Mouse (Mus musculus) myocyte (in vitro differentiated cells): Measurements from ENCODE around the gene Rpl37. TPM values are rescaled to one million over a fixed set of nuclear protein-coding genes. Genes with fewer than 3 reads are reported as not detected.
A peak's percentile ranks its signal among the peaks of the same experiment; 100 is the strongest.

Source experiments
- H3K27me3 ChIP-seq: one replicate; pipeline ENCODE4 v1.6.1; 2011; ENCODE audit not compliant: control insufficient read depth, insufficient read depth, insufficient read length
- H3K36me3 ChIP-seq: one replicate; pipeline ENCODE4 v1.6.1; 2011; ENCODE audit not compliant: control insufficient read depth, insufficient read depth
- H3K4me2 ChIP-seq: one replicate; pipeline ENCODE4 v1.6.1; 2011; ENCODE audit warnings: low read depth, control low read depth
- H3K4me3 ChIP-seq: one replicate; pipeline ENCODE4 v1.5.1; 2011; ENCODE audit warnings: mild to moderate bottlenecking, control low read depth, moderate library complexity
- H3K79me2 ChIP-seq: one replicate; pipeline ENCODE4 v1.6.1; 2011; ENCODE audit not compliant: control insufficient read depth, insufficient read depth
- H3ac ChIP-seq: one replicate; pipeline ENCODE4 v1.6.1; 2011; ENCODE audit not compliant: control insufficient read depth, insufficient read length
- CEBPB ChIP-seq: IDR thresholded peaks from 2 replicates; pipeline ENCODE4 v1.6.1; 2011; ENCODE audit warnings: mild to moderate bottlenecking, moderate library complexity; ENCODE audit not compliant: poor library complexity, insufficient read depth, severe bottlenecking
- E2F4 ChIP-seq: IDR thresholded peaks from one replicate; pipeline ENCODE4 v1.6.1; 2011; ENCODE audit warnings: mild to moderate bottlenecking, control low read depth, moderate library complexity; ENCODE audit not compliant: insufficient read depth
- MAX ChIP-seq: IDR thresholded peaks from one replicate; pipeline ENCODE4 v1.6.1; 2011; ENCODE audit warnings: low read depth, mild to moderate bottlenecking, control low read depth
- MYOD1 ChIP-seq, 3 experiments: IDR thresholded peaks; one replicate each; pipeline ENCODE4 v1.6.1; 2011; ENCODE audit warnings: control low read depth in 2 of 3, low read depth in 2 of 3, mild to moderate bottlenecking in 2 of 3, moderate library complexity in 1 of 3; ENCODE audit not compliant: insufficient read length in 2 of 3, control insufficient read depth in 1 of 3
- MYOG ChIP-seq, 3 experiments: IDR thresholded peaks; one replicate each; pipeline ENCODE4 v1.6.1; 2011; ENCODE audit warnings: control low read depth in 2 of 3, low read depth in 2 of 3, mild to moderate bottlenecking in 2 of 3; ENCODE audit not compliant: insufficient read length in 2 of 3, control insufficient read depth in 1 of 3, insufficient read depth in 1 of 3
- POLR2A ChIP-seq: IDR thresholded peaks from one replicate; pipeline ENCODE4 v1.6.1; 2011; ENCODE audit warnings: low read depth, mild to moderate bottlenecking, control low read depth, moderate library complexity; ENCODE audit not compliant: insufficient read length
- POLR2AphosphoS2 ChIP-seq: IDR thresholded peaks from one replicate; pipeline ENCODE4 v1.6.1; 2011; ENCODE audit warnings: low read depth, control low read depth; ENCODE audit not compliant: insufficient read length
- REST ChIP-seq: IDR thresholded peaks from one replicate; pipeline ENCODE4 v1.6.1; 2011; ENCODE audit warnings: mild to moderate bottlenecking, control low read depth, moderate library complexity; ENCODE audit not compliant: insufficient read depth, insufficient read length
- SRF ChIP-seq: IDR thresholded peaks from one replicate; pipeline ENCODE4 v1.6.1; 2011; ENCODE audit warnings: low read depth; ENCODE audit not compliant: control insufficient read depth, insufficient read length
- TCF12 ChIP-seq: IDR thresholded peaks from one replicate; pipeline ENCODE4 v1.6.1; 2011; ENCODE audit warnings: mild to moderate bottlenecking, control low read depth; ENCODE audit not compliant: poor library complexity, insufficient read depth, severe bottlenecking
- TCF3 ChIP-seq: IDR thresholded peaks from one replicate; pipeline ENCODE4 v1.6.1; 2011; ENCODE audit warnings: low read depth, control low read depth; ENCODE audit not compliant: insufficient read length
- USF1 ChIP-seq: IDR thresholded peaks from one replicate; pipeline ENCODE4 v1.6.1; 2011; ENCODE audit warnings: low read depth, mild to moderate bottlenecking, control low read depth, moderate library complexity
- polyA plus RNA-seq: library from polyadenylated mRNA; unstranded; fragments of >200 nt; fragmentation: generic; extraction: Trizol; gene quantifications from one replicate; pipeline ENCODE4 v1.2.1, GENCODE M21; 2012; ENCODE audit warnings: missing spikeins

Gene Rpl37
- 3,306 TPM for polyA plus RNA-seq

DNA sequence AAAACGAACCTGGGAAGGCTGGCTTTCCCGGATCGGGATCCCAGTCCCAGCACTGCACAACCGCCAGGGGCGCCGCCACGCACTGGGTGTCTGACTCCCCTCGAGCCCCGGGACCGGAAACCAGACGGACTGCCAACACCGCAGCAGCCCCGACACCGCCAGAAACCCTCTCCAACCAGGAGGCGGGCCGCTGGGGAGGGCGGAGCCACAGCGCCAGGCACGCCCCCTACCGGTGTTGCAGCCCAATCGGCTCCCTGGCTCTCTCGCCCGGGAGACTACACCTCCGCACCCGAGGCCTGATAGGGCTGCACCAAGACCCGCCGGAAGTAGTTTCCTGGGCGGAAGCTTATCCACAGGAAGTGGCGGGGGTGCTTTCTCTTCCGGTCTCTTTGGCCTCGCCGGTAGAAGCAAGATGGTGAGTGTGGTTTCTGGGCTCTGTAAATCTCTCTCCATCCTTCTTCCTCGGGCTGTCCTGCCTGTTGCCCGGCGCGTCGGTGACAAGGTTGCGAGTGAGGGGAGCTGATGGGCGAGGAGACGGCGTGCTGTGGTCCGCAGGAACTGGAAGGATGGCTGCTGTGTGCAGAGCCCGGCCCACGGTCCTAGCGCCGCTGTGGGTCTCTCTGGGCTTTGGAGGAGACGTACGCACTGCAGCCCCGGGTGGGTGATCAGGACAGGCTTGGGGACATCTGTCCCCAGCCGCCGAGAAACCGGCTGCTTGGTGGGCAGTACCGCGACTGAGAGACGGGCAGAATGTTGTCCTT, at the start of gene Rpl37:
Gene Rpl37 (plus strand): TSS at position 376 of the 761 bp plus-strand sequence.
- peak; percentile 88 for TF ChIP-seq POLR2A
- TF ChIP-seq TCF12 = no peak
- peak; percentile 73 for TF ChIP-seq SRF
- peak; percentile 96 for TF ChIP-seq POLR2AphosphoS2
- TF ChIP-seq MYOD1 (IDR thresholded peaks at IDR 0.05; ENCODE audit: control insufficient read depth in 1 of 3, insufficient read length in 2 of 3, low read depth in 2 of 3) = no peak
- TF ChIP-seq CEBPB = no peak
- TF ChIP-seq E2F4 = no peak
- TF ChIP-seq MYOG (IDR thresholded peaks at IDR 0.05; ENCODE audit: control insufficient read depth in 1 of 3, insufficient read depth in 1 of 3, insufficient read length in 2 of 3, low read depth in 2 of 3) = peak in 2 of 3 experiments; percentile 17 to 65
- TF ChIP-seq USF1 = peak; percentile 0
- TF ChIP-seq MAX = peak; percentile 4
- TF ChIP-seq REST = peak; percentile 18
- TF ChIP-seq TCF3 = no peak
- peaks cover 44% of the 10 kb centered on the region for H3K36me3 ChIP-seq
- H3K27me3 ChIP-seq = no peaks in the 10 kb centered on the region
- H3K79me2 ChIP-seq = peaks cover 34% of the 10 kb centered on the region
- peak within 1 kb of the TSS; percentile 95 for H3K4me3 ChIP-seq
- H3K4me2 ChIP-seq = peak within 1 kb of the TSS; percentile 95
- peak within 1 kb of the TSS; percentile 17 for H3ac ChIP-seq

DNA sequence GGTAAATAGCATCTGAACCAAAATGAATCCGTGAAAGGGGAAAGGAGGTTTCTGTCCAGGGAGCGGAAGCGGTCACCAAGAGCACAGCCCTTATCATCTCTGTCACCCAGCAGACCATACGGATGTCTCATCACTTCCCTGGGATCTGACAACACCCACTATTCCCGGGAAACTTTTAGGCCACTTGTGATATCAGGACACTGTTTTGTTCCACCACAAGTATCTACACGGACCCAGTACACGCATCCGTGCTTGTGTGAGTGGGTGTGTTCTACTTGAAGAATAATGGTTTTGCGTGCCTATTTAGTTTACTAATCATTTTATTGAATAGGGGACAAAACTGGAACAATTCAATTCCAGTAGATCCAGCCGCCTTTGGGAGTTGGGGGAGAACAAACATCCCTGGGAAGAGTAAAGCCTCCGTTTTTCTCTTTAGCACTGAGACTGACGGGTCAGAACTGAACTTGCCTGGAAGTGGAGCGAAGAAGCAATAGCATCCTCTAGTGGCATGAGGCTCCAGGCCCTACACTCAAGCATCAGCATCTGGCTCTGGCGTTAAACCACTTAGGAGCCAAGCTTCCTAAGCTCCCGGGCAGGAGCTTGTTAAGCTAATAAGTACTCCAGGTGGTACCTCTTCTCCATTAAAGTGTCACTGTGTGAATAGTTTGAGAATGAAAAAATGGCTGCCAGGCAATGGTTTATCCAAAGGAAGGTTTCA, 47.5 kb upstream of the Rpl37 start:
- no peak overlapping the region for H3ac ChIP-seq
- TF ChIP-seq E2F4 (no peak), REST (no peak), MYOG (IDR thresholded peaks at IDR 0.05; ENCODE audit: control insufficient read depth in 1 of 3, insufficient read depth in 1 of 3, insufficient read length in 2 of 3, low read depth in 2 of 3) (no peak), CEBPB (no peak), MAX (no peak), POLR2AphosphoS2 (no peak), USF1 (no peak), TCF12 (no peak), MYOD1 (IDR thresholded peaks at IDR 0.05; ENCODE audit: control insufficient read depth in 1 of 3, insufficient read length in 2 of 3, low read depth in 2 of 3) (no peak), TCF3 (no peak), SRF (no peak), POLR2A (no peak)
- H3K27me3 ChIP-seq = peaks cover 3% of the 10 kb centered on the region
- no peak overlapping the region for H3K4me2 ChIP-seq
- H3K36me3 ChIP-seq = no peaks in the 10 kb centered on the region
- H3K79me2 ChIP-seq = no peaks in the 10 kb centered on the region
- no peak overlapping the region for H3K4me3 ChIP-seq

DNA sequence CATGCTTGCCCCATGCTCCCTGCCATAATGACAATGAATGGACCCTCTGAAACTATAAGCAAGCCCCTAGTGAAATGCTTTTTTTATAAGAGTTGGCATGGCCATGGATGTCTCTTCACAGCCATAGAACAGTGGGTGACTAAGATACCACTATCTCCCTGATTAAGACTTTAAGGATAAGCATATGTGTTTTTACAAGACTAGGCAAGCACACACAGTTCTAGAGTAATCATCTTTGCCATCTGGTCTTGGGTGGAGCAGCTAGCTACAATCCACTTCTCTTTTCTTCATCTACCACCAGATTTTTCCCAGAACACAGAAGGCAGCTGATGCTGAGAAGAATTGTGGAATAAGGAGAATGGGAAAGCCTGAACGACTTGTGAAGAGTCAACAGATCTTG, 35.2 kb upstream of the Rpl37 start:
- H3K36me3 ChIP-seq = no peaks in the 10 kb centered on the region
- H3K79me2 ChIP-seq = no peaks in the 10 kb centered on the region
- no peaks in the 10 kb centered on the region for H3K27me3 ChIP-seq
- H3K4me2 ChIP-seq = no peak overlapping the region
- no peak for TF ChIP-seq POLR2AphosphoS2
- TF ChIP-seq MYOG (IDR thresholded peaks at IDR 0.05; ENCODE audit: control insufficient read depth in 1 of 3, insufficient read depth in 1 of 3, insufficient read length in 2 of 3, low read depth in 2 of 3) = no peak
- no peak for TF ChIP-seq TCF12
- TF ChIP-seq SRF = no peak
- no peak for TF ChIP-seq CEBPB
- no peak overlapping the region for H3K4me3 ChIP-seq
- no peak overlapping the region for H3ac ChIP-seq

DNA sequence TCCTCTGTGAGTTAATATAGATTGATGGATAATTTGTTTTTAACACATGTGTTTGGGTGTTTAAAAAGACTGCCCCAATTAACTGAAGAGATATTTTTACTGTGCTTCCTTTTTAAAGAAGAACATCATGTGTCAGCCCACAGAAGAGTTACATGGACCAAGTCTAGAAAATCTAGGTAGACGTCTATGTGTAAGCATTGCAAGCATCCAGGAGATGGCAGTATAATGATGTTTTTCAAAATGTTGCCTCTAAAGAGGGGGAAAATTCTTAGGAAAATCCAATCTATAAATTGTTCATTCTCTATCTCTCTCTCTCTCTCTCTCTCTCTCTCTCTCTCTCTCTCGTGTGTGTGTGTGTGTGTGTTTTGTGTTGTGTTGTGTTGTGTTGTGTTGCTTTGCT, 30.3 kb upstream of the Rpl37 start:
- no peaks in the 10 kb centered on the region for H3K36me3 ChIP-seq
- H3ac ChIP-seq = no peak overlapping the region
- H3K4me3 ChIP-seq = no peak overlapping the region
- no peaks in the 10 kb centered on the region for H3K79me2 ChIP-seq
- H3K27me3 ChIP-seq = no peaks in the 10 kb centered on the region
- TF ChIP-seq MYOD1 (IDR thresholded peaks at IDR 0.05; ENCODE audit: control insufficient read depth in 1 of 3, insufficient read length in 2 of 3, low read depth in 2 of 3) (no peak), MAX (no peak), REST (no peak), TCF12 (no peak), POLR2AphosphoS2 (no peak), TCF3 (no peak), USF1 (no peak), CEBPB (no peak), SRF (no peak), E2F4 (no peak), MYOG (IDR thresholded peaks at IDR 0.05; ENCODE audit: control insufficient read depth in 1 of 3, insufficient read depth in 1 of 3, insufficient read length in 2 of 3, low read depth in 2 of 3) (no peak), POLR2A (no peak)
- no peak overlapping the region for H3K4me2 ChIP-seq
